Mouse (Mus musculus): ENCODE data around the gene Tmem201.

The Tmem201 gene

GRCm38 (mm10) chr4:149722104-149723020 lies 15.5 kb downstream of the Tmem201 start:
- no peak for DNase-seq (ENCODE audit: low spot score in 2 of 2)

- no peak for DNase-seq (ENCODE audit: low spot score in 2 of 2)
These were observed 16.7 kb downstream of the Tmem201 start for GRCm38 (mm10) chr4:149721163-149721562.

GRCm38 (mm10) chr4:149719686-149720085 lies 18.2 kb downstream of the Tmem201 start:
- no peak for DNase-seq (ENCODE audit: low spot score in 2 of 2)

GRCm38 (mm10) chr4:149714542-149714941 lies 23.3 kb downstream of the Tmem201 start:
- DNase-seq (ENCODE audit: low spot score in 2 of 2), result no peak

GRCm38 (mm10) chr4:149711955-149712354 lies 25.9 kb downstream of the Tmem201 start:
- peak in 1 of 2 experiments; percentile 40 for DNase-seq (ENCODE audit: low spot score in 2 of 2)

- DNase-seq (ENCODE audit: low spot score in 2 of 2), result no peak
These were observed 26.4 kb downstream of the Tmem201 start for GRCm38 (mm10) chr4:149711485-149711884.

- peak; percentile 51 to 65 for DNase-seq (ENCODE audit: low spot score in 2 of 2)
These were observed 27.3 kb downstream of the Tmem201 start for GRCm38 (mm10) chr4:149710510-149710909.

- no peak for DNase-seq (ENCODE audit: low spot score in 2 of 2)
These were observed 31.9 kb downstream of the Tmem201 start for GRCm38 (mm10) chr4:149705941-149706340.

GRCm38 (mm10) chr4:149705298-149705697 lies 32.5 kb downstream of the Tmem201 start:
- no peak for DNase-seq (ENCODE audit: low spot score in 2 of 2)

GRCm38 (mm10) chr4:149702210-149702979 lies 35.4 kb downstream of the Tmem201 start, which contains the start of gene Pik3cd:
Gene Pik3cd (minus strand): TSS chr4:149702571.
- DNase-seq (ENCODE audit: low spot score in 2 of 2), result no peak

- no peak for DNase-seq (ENCODE audit: low spot score in 2 of 2)
These were observed 36.2 kb downstream of the Tmem201 start for GRCm38 (mm10) chr4:149701426-149702209.

GRCm38 (mm10) chr4:149699953-149700352 lies 37.9 kb downstream of the Tmem201 start:
- DNase-seq (ENCODE audit: low spot score in 2 of 2), result no peak

GRCm38 (mm10) chr4:149698197-149698821 lies 39.5 kb downstream of the Tmem201 start:
- peak in 1 of 2 experiments; percentile 51 for DNase-seq (ENCODE audit: low spot score in 2 of 2)

GRCm38 (mm10) chr4:149697506-149698196 lies 40.2 kb downstream of the Tmem201 start:
- DNase-seq (ENCODE audit: low spot score in 2 of 2), result no peak

- DNase-seq (ENCODE audit: low spot score in 2 of 2), result no peak
These were observed 41.5 kb downstream of the Tmem201 start for GRCm38 (mm10) chr4:149696189-149696971.

- no peak for DNase-seq (ENCODE audit: low spot score in 2 of 2)
These were observed 46.5 kb downstream of the Tmem201 start for GRCm38 (mm10) chr4:149691368-149691767.

GRCm38 (mm10) chr4:149690828-149691280 lies 47.0 kb downstream of the Tmem201 start:
- DNase-seq (ENCODE audit: low spot score in 2 of 2), result no peak

GRCm38 (mm10) chr4:149689822-149690700 lies 47.8 kb downstream of the Tmem201 start:
- no peak for DNase-seq (ENCODE audit: low spot score in 2 of 2)

- no peak for DNase-seq (ENCODE audit: low spot score in 2 of 2)
These were observed 49.0 kb downstream of the Tmem201 start for GRCm38 (mm10) chr4:149688861-149689260.
